Mouse (Mus musculus) liver, embryonic 16.5 days (tissue): ENCODE results near the gene Lrp6. TPM values are rescaled to one million over a fixed set of nuclear protein-coding genes. Genes with fewer than 3 reads are reported as not detected.
A peak's percentile ranks its signal among the peaks of the same experiment; 100 is the strongest.

ENCODE experiments used
- ATAC-seq: fragments of 200-750 bp; cut with Nextera tagmentation; 2 replicates; pipeline ENCODE4 v1.8.0; 2017; ENCODE audit warnings: low read depth, mild to moderate bottlenecking, moderate number of reproducible peaks, moderate library complexity
- H3K27ac ChIP-seq: fragments of 300-500 bp; sonication (generic); 2 replicates; pipeline ENCODE4 v1.5.1; 2014; ENCODE audit warnings: mild to moderate bottlenecking, low read length
- H3K27me3 ChIP-seq: fragments of 300-500 bp; sonication (generic); 2 replicates; pipeline ENCODE4 v1.6.1; 2014; ENCODE audit warnings: low read depth, low read length, mixed read lengths; ENCODE audit not compliant: control insufficient read depth, insufficient read depth
- H3K36me3 ChIP-seq: fragments of 300-500 bp; sonication (generic); 2 replicates; pipeline ENCODE4 v1.6.1; 2014; ENCODE audit warnings: mild to moderate bottlenecking; ENCODE audit not compliant: control insufficient read depth, insufficient read depth
- H3K4me1 ChIP-seq: fragments of 300-500 bp; sonication (generic); 2 replicates; pipeline ENCODE4 v1.6.1; 2014; ENCODE audit warnings: low read depth, low read length, mixed read lengths; ENCODE audit not compliant: control insufficient read depth
- H3K4me2 ChIP-seq: fragments of 300-500 bp; sonication (generic); 2 replicates; pipeline ENCODE4 v1.6.1; 2014; ENCODE audit warnings: low read depth, low read length, mixed read lengths
- H3K4me3 ChIP-seq: fragments of 300-500 bp; sonication (generic); 2 replicates; pipeline ENCODE4 v1.5.1; 2014; ENCODE audit warnings: low read depth, mild to moderate bottlenecking, low read length
- H3K9ac ChIP-seq: fragments of 300-500 bp; sonication (generic); 2 replicates; pipeline ENCODE4 v1.6.1; 2014; ENCODE audit warnings: low read depth, low read length
- H3K9me3 ChIP-seq: fragments of 300-500 bp; sonication (generic); replicated peaks from 2 replicates; pipeline ENCODE4 v1.6.1; 2016; ENCODE audit warnings: low read length; ENCODE audit not compliant: control insufficient read depth
- whole genome bisulfite sequencing: fragments of 180-500 bp; shearing (Covaris S2); extraction: QIAGEN DNeasy Blood & Tissue Kit; methylation state at CpG from one replicate; pipeline ENCODE4 v1.1.7; 2014; ENCODE audit not compliant: insufficient replicate concordance; 5-methylcytosine and 5-hydroxymethylcytosine counted together
- polyA plus RNA-seq: library from polyadenylated mRNA; unstranded; fragments of >200 nt; fragmentation: Nextera tagmentation; extraction: Ambion mirVana; gene quantifications from 2 replicates; pipeline ENCODE4 v1.2.1, GENCODE M21; 2015

The Lrp6 gene
- polyA plus RNA-seq, 1 experiment from 2014 or later = 7.8 TPM

GRCm38 (mm10) chr6:134529340-134529739 is 37.4 kb downstream of the Lrp6 start:
- Histone ChIP-seq H3K36me3 (no peaks in the 10 kb centered on the region), H3K9ac (no peak overlapping the region)
- ATAC-seq = 0 out of 2 replicates have a peak, but pooled peaks have one; percentile 19

GRCm38 (mm10) chr6:134528396-134528795 is 38.4 kb downstream of the Lrp6 start:
- no peak overlapping the region for H3K9ac ChIP-seq
- H3K27ac ChIP-seq = no peak overlapping the region
- H3K4me3 ChIP-seq = no peak overlapping the region
- H3K4me2 ChIP-seq = no peak overlapping the region
- H3K27me3 ChIP-seq = no peaks in the 10 kb centered on the region
- 92% methylated on average over 7 of the region's 7 CpGs for WGBS
- H3K9me3 ChIP-seq = no peaks in the 10 kb centered on the region
- H3K4me1 ChIP-seq = peaks cover 48% of the 10 kb centered on the region
- ATAC-seq = no peak
- no peaks in the 10 kb centered on the region for H3K36me3 ChIP-seq

More at GRCm38 (mm10) chr6:134529340-134529739, 37.4 kb downstream of the Lrp6 start:
- Histone ChIP-seq H3K4me2 (no peak overlapping the region), H3K4me1 (peaks cover 45% of the 10 kb centered on the region), H3K27ac (no peak overlapping the region), H3K9me3 (no peaks in the 10 kb centered on the region), H3K4me3 (no peak overlapping the region), H3K27me3 (no peaks in the 10 kb centered on the region)
- 63% methylated on average over 4 of the region's 4 CpGs for WGBS

- 46% methylated on average over 6 of the region's 6 CpGs for WGBS
- Histone ChIP-seq H3K4me3 (no peak overlapping the region), H3K27me3 (no peaks in the 10 kb centered on the region), H3K4me2 (no peak overlapping the region), H3K9ac (no peak overlapping the region), H3K36me3 (no peaks in the 10 kb centered on the region), H3K9me3 (no peaks in the 10 kb centered on the region), H3K27ac (0 out of 2 replicates have a peak overlapping the region, but pooled peaks have one; percentile 8), H3K4me1 (peaks cover 43% of the 10 kb centered on the region)
- ATAC-seq = peak; percentile 48
These were observed 39.1 kb downstream of the Lrp6 start for GRCm38 (mm10) chr6:134527596-134528128.

- no peak overlapping the region for H3K4me2 ChIP-seq
These were observed 39.8 kb downstream of the Lrp6 start for GRCm38 (mm10) chr6:134526821-134527595.

GRCm38 (mm10) chr6:134526275-134526674 is 40.5 kb downstream of the Lrp6 start:
- no peak overlapping the region for H3K9ac ChIP-seq
- no peaks in the 10 kb centered on the region for H3K36me3 ChIP-seq
- H3K9me3 ChIP-seq = no peaks in the 10 kb centered on the region
- H3K4me1 ChIP-seq = peaks cover 40% of the 10 kb centered on the region
- ATAC-seq = peak; percentile 81
- 27% methylated on average over 5 of the region's 5 CpGs for WGBS
- H3K27ac ChIP-seq = no peak overlapping the region
- peak overlapping the region; percentile 41 for H3K4me2 ChIP-seq
- no peak overlapping the region for H3K4me3 ChIP-seq
- H3K27me3 ChIP-seq = no peaks in the 10 kb centered on the region

More at GRCm38 (mm10) chr6:134526821-134527595, 39.8 kb downstream of the Lrp6 start:
- Histone ChIP-seq H3K27ac (no peak overlapping the region), H3K9ac (no peak overlapping the region), H3K4me3 (no peak overlapping the region), H3K27me3 (no peaks in the 10 kb centered on the region), H3K4me1 (peaks cover 40% of the 10 kb centered on the region), H3K9me3 (no peaks in the 10 kb centered on the region), H3K36me3 (no peaks in the 10 kb centered on the region)
- no peak for ATAC-seq
- 62% methylated on average over 10 of the region's 10 CpGs for WGBS

- no peaks in the 10 kb centered on the region for H3K27me3 ChIP-seq
- no peaks in the 10 kb centered on the region for H3K9me3 ChIP-seq
- H3K4me2 ChIP-seq = no peak overlapping the region
- 81% methylated on average over 10 of the region's 10 CpGs for WGBS
- no peak overlapping the region for H3K27ac ChIP-seq
- H3K4me1 ChIP-seq = peaks cover 13% of the 10 kb centered on the region
- H3K4me3 ChIP-seq = no peak overlapping the region
- H3K36me3 ChIP-seq = no peaks in the 10 kb centered on the region
- ATAC-seq = no peak
- no peak overlapping the region for H3K9ac ChIP-seq
These were observed 45.4 kb downstream of the Lrp6 start for GRCm38 (mm10) chr6:134521411-134521810.

GRCm38 (mm10) chr6:134520821-134521220 is 45.9 kb downstream of the Lrp6 start:
- Histone ChIP-seq H3K4me1 (peaks cover 9% of the 10 kb centered on the region), H3K9ac (no peak overlapping the region), H3K27ac (no peak overlapping the region), H3K4me3 (no peak overlapping the region), H3K4me2 (no peak overlapping the region), H3K9me3 (no peaks in the 10 kb centered on the region), H3K27me3 (no peaks in the 10 kb centered on the region), H3K36me3 (no peaks in the 10 kb centered on the region)
- no peak for ATAC-seq
- WGBS = 52% methylated on average over 3 of the region's 3 CpGs

GRCm38 (mm10) chr6:134518450-134518849 is 48.3 kb downstream of the Lrp6 start:
- Histone ChIP-seq H3K36me3 (no peaks in the 10 kb centered on the region), H3K9me3 (no peaks in the 10 kb centered on the region), H3K27me3 (no peaks in the 10 kb centered on the region), H3K4me2 (no peak overlapping the region), H3K27ac (no peak overlapping the region), H3K9ac (no peak overlapping the region), H3K4me3 (no peak overlapping the region), H3K4me1 (peaks cover 5% of the 10 kb centered on the region)
- 78% methylated on average over 5 of the region's 5 CpGs for WGBS
- no peak for ATAC-seq

GRCm38 (mm10) chr6:134517141-134517540 is 49.6 kb downstream of the Lrp6 start:
- no peak overlapping the region for H3K4me2 ChIP-seq
- no peaks in the 10 kb centered on the region for H3K9me3 ChIP-seq
- no peak overlapping the region for H3K27ac ChIP-seq
- H3K4me3 ChIP-seq = no peak overlapping the region
- H3K36me3 ChIP-seq = peaks cover 5% of the 10 kb centered on the region
- no peak for ATAC-seq
- H3K4me1 ChIP-seq = peaks cover 8% of the 10 kb centered on the region
- H3K27me3 ChIP-seq = no peaks in the 10 kb centered on the region
- H3K9ac ChIP-seq = no peak overlapping the region
- 45% methylated on average over 4 of the region's 4 CpGs for WGBS
